Mouse (Mus musculus): Measurements from ENCODE around the gene Iqsec1. TPM values are rescaled to one million over a fixed set of nuclear protein-coding genes. Genes with fewer than 3 reads are reported as not detected.
"Not testable (repeated sequence)": the region's sequence is repeated elsewhere in the genome, so short reads cannot be mapped to it uniquely, and the experiment has no call there.

The Iqsec1 gene
- polyA plus RNA-seq, 1 experiment from 2014 or later, result 15.1 TPM

DNA sequence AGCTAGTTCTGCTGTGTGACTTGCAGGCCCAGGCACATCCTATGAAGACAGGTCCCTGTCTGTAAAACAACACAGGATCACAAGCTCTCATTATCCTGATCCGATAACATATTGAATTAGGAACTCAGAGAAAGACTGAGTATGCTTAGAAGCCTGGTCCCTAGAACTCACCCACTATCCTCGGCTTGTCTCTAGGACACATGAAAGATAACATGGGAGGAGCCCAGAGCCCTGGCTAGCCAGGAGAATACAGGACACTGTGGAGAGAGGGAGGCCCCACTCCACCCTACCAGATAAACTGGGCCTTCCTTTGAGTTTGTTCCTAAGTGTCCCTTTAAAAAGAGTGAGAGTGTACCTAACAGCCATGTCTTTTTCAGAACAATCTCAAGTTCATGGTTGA lies 328.6 kb downstream of the Iqsec1 start:
- Histone ChIP-seq H3K27ac (ENCODE audit: low read length) (no peak overlapping the region), H3K4me3 (replicated peaks; ENCODE audit: low read length) (no peak overlapping the region), H3K9ac (replicated peaks; ENCODE audit: low read depth, low read length) (no peak overlapping the region), H3K4me1 (replicated peaks; ENCODE audit: control insufficient read depth, insufficient read depth, low read length) (no peaks in the 10 kb centered on the region), H3K27me3 (replicated peaks; ENCODE audit: control insufficient read depth, insufficient read depth, low read length) (no peaks in the 10 kb centered on the region), H3K36me3 (ENCODE audit: control insufficient read depth, insufficient read depth) (no peaks in the 10 kb centered on the region), H3K9me3 (ENCODE audit: control insufficient read depth, low read length) (no peaks in the 10 kb centered on the region), H3K4me2 (ENCODE audit: low read length) (no peak overlapping the region)
- no peak for ATAC-seq
- WGBS, result 85% methylated on average over 2 of the region's 2 CpGs

DNA sequence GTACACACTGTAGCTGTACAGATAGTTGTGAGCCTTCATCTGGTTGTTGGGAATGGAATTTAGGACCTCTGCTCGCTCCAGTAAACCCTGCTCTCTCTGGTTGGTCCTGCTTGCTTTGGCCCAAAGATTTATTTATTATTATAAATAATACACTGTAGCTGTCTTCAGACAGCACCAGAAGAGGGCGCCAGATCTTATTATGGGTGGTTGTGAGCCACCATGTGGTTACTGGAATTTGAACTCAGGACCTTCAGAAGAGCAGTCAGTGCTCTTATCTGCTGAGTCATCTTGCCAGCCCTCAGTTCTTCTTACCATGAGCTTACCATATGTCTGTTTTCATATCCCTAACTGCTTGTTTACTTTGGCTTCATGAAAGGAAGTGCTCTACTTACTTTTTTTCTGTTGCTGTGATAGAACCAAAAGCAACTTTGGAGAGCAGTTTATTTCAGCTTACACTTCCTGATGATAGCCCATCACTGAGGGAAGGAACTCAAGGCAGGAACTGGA lies 332.1 kb downstream of the Iqsec1 start:
- ATAC-seq; H3K27me3 ChIP-seq (replicated peaks; ENCODE audit: control insufficient read depth, insufficient read depth, low read length); H3K4me3 ChIP-seq (replicated peaks; ENCODE audit: low read length); H3K27ac ChIP-seq (ENCODE audit: low read length); H3K4me2 ChIP-seq (ENCODE audit: low read length); H3K4me1 ChIP-seq (replicated peaks; ENCODE audit: control insufficient read depth, insufficient read depth, low read length); H3K9me3 ChIP-seq (ENCODE audit: control insufficient read depth, low read length); H3K36me3 ChIP-seq (ENCODE audit: control insufficient read depth, insufficient read depth); H3K9ac ChIP-seq (replicated peaks; ENCODE audit: low read depth, low read length): not testable (repeated sequence)
- WGBS, result 63% methylated on average over 2 of the region's 2 CpGs

GRCm38 (mm10) chr6:90653736-90654135 lies 334.7 kb downstream of the Iqsec1 start:
- ATAC-seq, result no peak
- Histone ChIP-seq H3K4me2 (ENCODE audit: low read length) (no peak overlapping the region), H3K27ac (ENCODE audit: low read length) (no peak overlapping the region), H3K9ac (replicated peaks; ENCODE audit: low read depth, low read length) (no peak overlapping the region), H3K36me3 (ENCODE audit: control insufficient read depth, insufficient read depth) (no peaks in the 10 kb centered on the region), H3K4me3 (replicated peaks; ENCODE audit: low read length) (no peak overlapping the region), H3K4me1 (replicated peaks; ENCODE audit: control insufficient read depth, insufficient read depth, low read length) (no peaks in the 10 kb centered on the region), H3K9me3 (ENCODE audit: control insufficient read depth, low read length) (no peaks in the 10 kb centered on the region), H3K27me3 (replicated peaks; ENCODE audit: control insufficient read depth, insufficient read depth, low read length) (no peaks in the 10 kb centered on the region)
- WGBS, result 68% methylated on average over 2 of the region's 2 CpGs

- WGBS, result 65% methylated on average over 1 of the region's 1 CpGs
- H3K4me2 ChIP-seq (ENCODE audit: low read length), result no peak overlapping the region
- H3K9me3 ChIP-seq (ENCODE audit: control insufficient read depth, low read length), result no peaks in the 10 kb centered on the region
- H3K9ac ChIP-seq (replicated peaks; ENCODE audit: low read depth, low read length), result no peak overlapping the region
- no peak overlapping the region for H3K4me3 ChIP-seq (replicated peaks; ENCODE audit: low read length)
- no peaks in the 10 kb centered on the region for H3K4me1 ChIP-seq (replicated peaks; ENCODE audit: control insufficient read depth, insufficient read depth, low read length)
- ATAC-seq, result no peak
- H3K27ac ChIP-seq (ENCODE audit: low read length), result no peak overlapping the region
- H3K36me3 ChIP-seq (ENCODE audit: control insufficient read depth, insufficient read depth), result no peaks in the 10 kb centered on the region
- H3K27me3 ChIP-seq (replicated peaks; ENCODE audit: control insufficient read depth, insufficient read depth, low read length), result no peaks in the 10 kb centered on the region
Observed at GRCm38 (mm10) chr6:90650634-90651033, 337.9 kb downstream of the Iqsec1 start.

GRCm38 (mm10) chr6:90649279-90649678 lies 339.2 kb downstream of the Iqsec1 start:
- Histone ChIP-seq H3K9ac (replicated peaks; ENCODE audit: low read depth, low read length) (no peak overlapping the region), H3K27ac (ENCODE audit: low read length) (no peak overlapping the region), H3K36me3 (ENCODE audit: control insufficient read depth, insufficient read depth) (no peaks in the 10 kb centered on the region), H3K4me3 (replicated peaks; ENCODE audit: low read length) (no peak overlapping the region), H3K4me2 (ENCODE audit: low read length) (no peak overlapping the region), H3K4me1 (replicated peaks; ENCODE audit: control insufficient read depth, insufficient read depth, low read length) (no peaks in the 10 kb centered on the region; the same call in 1 of the 2 replicates), H3K27me3 (replicated peaks; ENCODE audit: control insufficient read depth, insufficient read depth, low read length) (no peaks in the 10 kb centered on the region), H3K9me3 (ENCODE audit: control insufficient read depth, low read length) (no peaks in the 10 kb centered on the region)
- ATAC-seq, result no peak
- WGBS, result 72% methylated on average over 4 of the region's 4 CpGs

DNA sequence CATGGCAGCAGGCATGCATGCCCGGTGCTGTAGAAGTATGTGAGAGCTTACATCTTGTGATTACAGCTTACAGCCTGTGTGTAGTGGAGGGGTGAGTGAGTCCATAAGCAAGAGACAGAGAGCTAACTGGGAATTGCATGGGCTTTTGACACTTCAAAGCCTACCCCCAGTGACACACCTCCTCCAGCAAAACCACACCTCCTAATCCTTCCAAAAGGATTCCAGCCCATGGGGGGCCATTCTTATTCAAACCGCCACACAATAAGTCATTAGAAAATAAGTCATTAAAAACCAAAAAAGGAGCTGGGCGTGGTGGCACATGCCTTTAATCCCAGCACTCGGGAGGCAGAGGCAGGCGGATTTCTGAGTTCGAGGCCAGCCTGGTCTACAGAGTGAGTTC lies 340.1 kb downstream of the Iqsec1 start:
- Histone ChIP-seq H3K4me1 (replicated peaks; ENCODE audit: control insufficient read depth, insufficient read depth, low read length) (no peaks in the 10 kb centered on the region; the same call in 1 of the 2 replicates), H3K4me2 (ENCODE audit: low read length) (no peak overlapping the region), H3K9ac (replicated peaks; ENCODE audit: low read depth, low read length) (no peak overlapping the region), H3K4me3 (replicated peaks; ENCODE audit: low read length) (no peak overlapping the region), H3K27me3 (replicated peaks; ENCODE audit: control insufficient read depth, insufficient read depth, low read length) (no peaks in the 10 kb centered on the region), H3K27ac (ENCODE audit: low read length) (no peak overlapping the region), H3K9me3 (ENCODE audit: control insufficient read depth, low read length) (no peaks in the 10 kb centered on the region), H3K36me3 (ENCODE audit: control insufficient read depth, insufficient read depth) (no peaks in the 10 kb centered on the region)
- 89% methylated on average over 6 of the region's 6 CpGs for WGBS
- ATAC-seq, result no peak

GRCm38 (mm10) chr6:90644965-90645364 lies 343.5 kb downstream of the Iqsec1 start:
- Histone ChIP-seq H3K9me3 (ENCODE audit: control insufficient read depth, low read length) (no peaks in the 10 kb centered on the region), H3K36me3 (ENCODE audit: control insufficient read depth, insufficient read depth) (no peaks in the 10 kb centered on the region), H3K4me2 (ENCODE audit: low read length) (no peak overlapping the region), H3K27me3 (replicated peaks; ENCODE audit: control insufficient read depth, insufficient read depth, low read length) (no peaks in the 10 kb centered on the region), H3K4me1 (replicated peaks; ENCODE audit: control insufficient read depth, insufficient read depth, low read length) (no peaks in the 10 kb centered on the region; the same call in 1 of the 2 replicates), H3K9ac (replicated peaks; ENCODE audit: low read depth, low read length) (no peak overlapping the region), H3K27ac (ENCODE audit: low read length) (no peak overlapping the region), H3K4me3 (replicated peaks; ENCODE audit: low read length) (no peak overlapping the region)
- no peak for ATAC-seq
- WGBS, result 57% methylated on average over 4 of the region's 4 CpGs

- no peak overlapping the region for H3K27ac ChIP-seq (ENCODE audit: low read length)
- WGBS, result 93% methylated on average over 3 of the region's 3 CpGs
- ATAC-seq, result no peak
- H3K27me3 ChIP-seq (replicated peaks; ENCODE audit: control insufficient read depth, insufficient read depth, low read length), result no peaks in the 10 kb centered on the region
- H3K9ac ChIP-seq (replicated peaks; ENCODE audit: low read depth, low read length), result no peak overlapping the region
- no peak overlapping the region for H3K4me3 ChIP-seq (replicated peaks; ENCODE audit: low read length)
- no peaks in the 10 kb centered on the region for H3K36me3 ChIP-seq (ENCODE audit: control insufficient read depth, insufficient read depth)
- no peaks in the 10 kb centered on the region for H3K9me3 ChIP-seq (ENCODE audit: control insufficient read depth, low read length)
- no peak overlapping the region for H3K4me2 ChIP-seq (ENCODE audit: low read length)
- no peaks in the 10 kb centered on the region; the same call in 1 of the 2 replicates for H3K4me1 ChIP-seq (replicated peaks; ENCODE audit: control insufficient read depth, insufficient read depth, low read length)
Observed at GRCm38 (mm10) chr6:90643057-90643456, 345.4 kb downstream of the Iqsec1 start.

DNA sequence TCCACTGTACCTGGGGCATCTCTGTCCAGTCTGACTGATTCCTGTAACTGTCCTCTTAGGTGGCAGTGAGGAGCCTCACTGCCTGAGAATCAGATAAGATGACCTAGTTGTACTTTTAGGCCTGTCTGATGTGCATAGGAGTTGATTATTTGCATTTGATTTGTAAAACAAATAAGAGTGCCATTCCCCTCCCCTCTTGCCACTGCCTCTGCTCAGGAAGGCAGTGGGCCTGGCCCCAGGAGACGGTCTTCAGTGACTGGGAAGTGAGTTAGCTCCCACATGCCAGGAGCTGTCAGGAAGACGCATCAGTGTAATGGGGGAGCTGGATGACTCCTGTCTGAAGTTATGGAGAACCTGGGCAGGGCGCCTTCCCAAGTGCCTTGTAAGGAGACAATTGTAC lies 352.9 kb downstream of the Iqsec1 start:
- Histone ChIP-seq H3K9me3 (ENCODE audit: control insufficient read depth, low read length) (no peaks in the 10 kb centered on the region), H3K9ac (replicated peaks; ENCODE audit: low read depth, low read length) (no peak overlapping the region), H3K27me3 (replicated peaks; ENCODE audit: control insufficient read depth, insufficient read depth, low read length) (no peaks in the 10 kb centered on the region), H3K36me3 (ENCODE audit: control insufficient read depth, insufficient read depth) (no peaks in the 10 kb centered on the region), H3K27ac (ENCODE audit: low read length) (no peak overlapping the region), H3K4me1 (replicated peaks; ENCODE audit: control insufficient read depth, insufficient read depth, low read length) (no peaks in the 10 kb centered on the region), H3K4me2 (ENCODE audit: low read length) (no peak overlapping the region), H3K4me3 (replicated peaks; ENCODE audit: low read length) (no peak overlapping the region)
- no peak for ATAC-seq
- WGBS, result 76% methylated on average over 3 of the region's 3 CpGs

- Histone ChIP-seq H3K9ac (replicated peaks; ENCODE audit: low read depth, low read length) (no peak overlapping the region), H3K4me2 (ENCODE audit: low read length) (no peak overlapping the region), H3K4me1 (replicated peaks; ENCODE audit: control insufficient read depth, insufficient read depth, low read length) (no peaks in the 10 kb centered on the region), H3K4me3 (replicated peaks; ENCODE audit: low read length) (no peak overlapping the region), H3K36me3 (ENCODE audit: control insufficient read depth, insufficient read depth) (no peaks in the 10 kb centered on the region), H3K27me3 (replicated peaks; ENCODE audit: control insufficient read depth, insufficient read depth, low read length) (no peaks in the 10 kb centered on the region), H3K27ac (ENCODE audit: low read length) (no peak overlapping the region), H3K9me3 (ENCODE audit: control insufficient read depth, low read length) (no peaks in the 10 kb centered on the region)
- ATAC-seq, result no peak
- 51% methylated on average over 4 of the region's 4 CpGs for WGBS
Observed at GRCm38 (mm10) chr6:90635081-90635480, 353.4 kb downstream of the Iqsec1 start.
